Mouse (Mus musculus) liver, embryonic 14.5 days (tissue): ENCODE measurements at regions not wholly inside any gene's neighbourhood (a gene's known extent, or its start where the extent isn't known, plus 50 kb on each side); places are given as distances from the start of the nearest gene placed in this dataset.

Experiments used
- ATAC-seq: fragments of 200-750 bp; cut with Nextera tagmentation; 2 replicates; pipeline ENCODE4 v1.8.0; 2017; ENCODE audit warnings: moderate number of reproducible peaks, mild to moderate bottlenecking, moderate library complexity; ENCODE audit not compliant: insufficient read depth
- DNase-seq, 3 experiments: peaks; one replicate each; pipeline ENCODE4 v3.0.0-alpha.2; 2012 to 2013; ENCODE audit warnings: low read depth in 3 of 3, low spot score in 3 of 3
- H3K27ac ChIP-seq: fragments of 300-500 bp; sonication (generic); 2 replicates; pipeline ENCODE4 v1.5.1; 2014; ENCODE audit warnings: moderate library complexity, mild to moderate bottlenecking, control low read depth, inconsistent platforms
- H3K27me3 ChIP-seq: fragments of 300-500 bp; sonication (generic); 2 replicates; pipeline ENCODE4 v1.6.1; 2014; ENCODE audit warnings: mild to moderate bottlenecking, low read length, moderate library complexity; ENCODE audit not compliant: control insufficient read depth, insufficient read depth
- H3K36me3 ChIP-seq: fragments of 300-500 bp; sonication (generic); replicated peaks from 2 replicates; pipeline ENCODE4 v1.6.1; 2014; ENCODE audit warnings: low read depth; ENCODE audit not compliant: control insufficient read depth, insufficient read depth
- H3K4me1 ChIP-seq, 2 experiments: fragments of 200-500 bp in 1 of 2; fragments of 300-500 bp in 1 of 2; sonication (generic) in 1 of 2; replicated peaks; 2 replicates each; pipeline ENCODE4 v1.6.1; 2012 to 2014; ENCODE audit warnings: antibody characterized with exemption in 1 of 2, inconsistent platforms in 1 of 2, low read length in 1 of 2; ENCODE audit not compliant: control insufficient read depth in 2 of 2, insufficient read depth in 2 of 2
- H3K4me2 ChIP-seq: fragments of 300-500 bp; sonication (generic); 2 replicates; pipeline ENCODE4 v1.6.1; 2014; ENCODE audit warnings: low read depth, mild to moderate bottlenecking, control low read depth, moderate library complexity
- H3K4me3 ChIP-seq, 2 experiments: fragments of 200-500 bp in 1 of 2; fragments of 300-500 bp in 1 of 2; sonication (generic) in 1 of 2; 2 replicates each; pipeline ENCODE4 v1.5.1; 2012 to 2014; ENCODE audit warnings: low read depth in 2 of 2, low read length in 2 of 2, mild to moderate bottlenecking in 2 of 2, control low read depth in 1 of 2, inconsistent platforms in 1 of 2, moderate library complexity in 1 of 2; ENCODE audit not compliant: insufficient read depth in 1 of 2
- H3K9ac ChIP-seq: fragments of 300-500 bp; sonication (generic); replicated peaks from 2 replicates; pipeline ENCODE4 v1.6.1; 2014; ENCODE audit warnings: mild to moderate bottlenecking, control low read depth, moderate library complexity
- H3K9me3 ChIP-seq: fragments of 300-500 bp; sonication (generic); 2 replicates; pipeline ENCODE4 v1.6.1; 2016; ENCODE audit warnings: low read length, mixed read lengths; ENCODE audit not compliant: control insufficient read depth
- CTCF ChIP-seq: IDR thresholded peaks from 2 replicates; pipeline ENCODE4 v1.5.1; 2016; ENCODE audit warnings: antibody characterized with exemption, low read depth, control low read depth
- EP300 ChIP-seq: IDR thresholded peaks from 2 replicates; pipeline ENCODE4 v1.6.1; 2016; ENCODE audit warnings: antibody characterized with exemption, low read depth
- WGBS: fragments of 180-500 bp; shearing (Covaris S2); extraction: QIAGEN DNeasy Blood & Tissue Kit; methylation state at CpG from one replicate; pipeline ENCODE4 v1.1.7; 2014; ENCODE audit not compliant: insufficient replicate concordance; 5-methylcytosine and 5-hydroxymethylcytosine counted together

GRCm38 (mm10) chr12:96453374-96453773 is 761.3 kb downstream of the Flrt2 start:
- ATAC-seq (no peak), DNase-seq (no peak)
- TF ChIP-seq EP300 (no peak), CTCF (no peak)
- Histone ChIP-seq H3K4me2 (no peak overlapping the region), H3K4me1 (no peaks in the 10 kb centered on the region), H3K4me3 (no peak overlapping the region), H3K27ac (no peak overlapping the region), H3K9me3 (no peaks in the 10 kb centered on the region), H3K36me3 (no peaks in the 10 kb centered on the region), H3K27me3 (no peaks in the 10 kb centered on the region), H3K9ac (no peak overlapping the region)
- 45% methylated on average over 3 of the region's 3 CpGs for WGBS

- no peaks in the 10 kb centered on the region for H3K4me1 ChIP-seq
- no peak overlapping the region for H3K4me2 ChIP-seq
- H3K36me3 ChIP-seq, result no peaks in the 10 kb centered on the region
- H3K9me3 ChIP-seq, result no peaks in the 10 kb centered on the region
- no peak overlapping the region for H3K9ac ChIP-seq
- TF ChIP-seq CTCF, result no peak
- TF ChIP-seq EP300, result no peak
- ATAC-seq, result no peak
- no peak overlapping the region for H3K4me3 ChIP-seq
- H3K27me3 ChIP-seq, result no peaks in the 10 kb centered on the region
- DNase-seq, result no peak
- WGBS, result 30% methylated on average over 3 of the region's 3 CpGs
- H3K27ac ChIP-seq, result no peak overlapping the region
Observed at GRCm38 (mm10) chr12:96476344-96476743, 784.3 kb downstream of the Flrt2 start.

GRCm38 (mm10) chr12:96488448-96488960 is 796.5 kb downstream of the Flrt2 start:
- Histone ChIP-seq H3K27ac (no peak overlapping the region), H3K4me2 (no peak overlapping the region), H3K4me1 (no peaks in the 10 kb centered on the region), H3K9ac (no peak overlapping the region), H3K9me3 (no peaks in the 10 kb centered on the region), H3K27me3 (no peaks in the 10 kb centered on the region), H3K36me3 (no peaks in the 10 kb centered on the region), H3K4me3 (no peak overlapping the region)
- TF ChIP-seq CTCF (no peak), EP300 (no peak)
- ATAC-seq (no peak), DNase-seq (no peak)
- WGBS, result 58% methylated on average over 1 of the region's 1 CpGs

GRCm38 (mm10) chr12:96509658-96510057 is 817.6 kb downstream of the Flrt2 start:
- H3K4me1 ChIP-seq, result no peaks in the 10 kb centered on the region
- no peak overlapping the region for H3K27ac ChIP-seq
- H3K4me2 ChIP-seq, result no peak overlapping the region
- TF ChIP-seq EP300 (no peak), CTCF (no peak)
- no peaks in the 10 kb centered on the region for H3K36me3 ChIP-seq
- no peaks in the 10 kb centered on the region for H3K9me3 ChIP-seq
- H3K9ac ChIP-seq, result no peak overlapping the region
- H3K27me3 ChIP-seq, result no peaks in the 10 kb centered on the region
- no peak overlapping the region for H3K4me3 ChIP-seq
- WGBS, result 54% methylated on average over 1 of the region's 1 CpGs
- ATAC-seq (no peak), DNase-seq (no peak)

- Histone ChIP-seq H3K36me3 (no peaks in the 10 kb centered on the region), H3K4me1 (no peaks in the 10 kb centered on the region), H3K9me3 (no peaks in the 10 kb centered on the region), H3K4me2 (no peak overlapping the region), H3K27ac (no peak overlapping the region), H3K27me3 (no peaks in the 10 kb centered on the region), H3K9ac (no peak overlapping the region), H3K4me3 (no peak overlapping the region)
- no peak for TF ChIP-seq CTCF
- TF ChIP-seq EP300, result no peak
- 51% methylated on average over 1 of the region's 1 CpGs for WGBS
- DNase-seq, result no peak
- ATAC-seq, result no peak
Observed at GRCm38 (mm10) chr12:96558824-96559223, 866.8 kb downstream of the Flrt2 start.
